Mouse (Mus musculus): ENCODE results near the gene Npcd.

GRCm38 (mm10) chr15:79828366-79829035, 5.5 kb downstream of the Npcd start:
- TF ChIP-seq CTCF (IDR thresholded peaks at IDR 0.05; ENCODE audit: insufficient read depth, low read depth, low read length) (peak; percentile 25; the same call in 1 of the 2 replicates), POLR2A (IDR thresholded peaks at IDR 0.05; ENCODE audit: insufficient read depth, low read depth, low read length) (no peak)

Measured in olfactory bulb, adult 2 months (tissue).